Mouse (Mus musculus): ENCODE measurements around the gene Tnfsf13b.

GRCm38 (mm10) chr8:9959919-9960318 is 46.3 kb upstream of the Tnfsf13b start:
- TF ChIP-seq CTCF (IDR thresholded peaks at IDR 0.05; ENCODE audit: insufficient read depth, low read depth, low read length) (no peak), POLR2A (IDR thresholded peaks at IDR 0.05; ENCODE audit: insufficient read depth, low read depth, low read length) (no peak)
